Mouse (Mus musculus) megakaryocyte progenitor cell, adult 5-6 weeks (primary cell): ENCODE results near the gene Ntm. TPM values are rescaled to one million over a fixed set of nuclear protein-coding genes. Genes with fewer than 3 reads are reported as not detected.

Source experiments
- ATAC-seq: replicated peaks from 2 replicates; pipeline ENCODE4 v1.8.0; 2016; ENCODE audit warnings: mild to moderate bottlenecking, moderate TSS enrichment, inconsistent platforms; ENCODE audit not compliant: poor library complexity
- total RNA-seq, 2 experiments: library from RNA; stranded (forward) in 1 of 2; stranded (reverse) in 1 of 2; fragments of 157-497, 149-512 nt in 1 of 2; fragments of 200-1000 nt in 1 of 2; gene quantifications; 2 replicates each; pipeline versions ENCODE4 v1.2.3 to v1.2.4; 2015 to 2017

Gene Ntm
- total RNA-seq, 2 experiments from 2014 or later: not detected

DNA sequence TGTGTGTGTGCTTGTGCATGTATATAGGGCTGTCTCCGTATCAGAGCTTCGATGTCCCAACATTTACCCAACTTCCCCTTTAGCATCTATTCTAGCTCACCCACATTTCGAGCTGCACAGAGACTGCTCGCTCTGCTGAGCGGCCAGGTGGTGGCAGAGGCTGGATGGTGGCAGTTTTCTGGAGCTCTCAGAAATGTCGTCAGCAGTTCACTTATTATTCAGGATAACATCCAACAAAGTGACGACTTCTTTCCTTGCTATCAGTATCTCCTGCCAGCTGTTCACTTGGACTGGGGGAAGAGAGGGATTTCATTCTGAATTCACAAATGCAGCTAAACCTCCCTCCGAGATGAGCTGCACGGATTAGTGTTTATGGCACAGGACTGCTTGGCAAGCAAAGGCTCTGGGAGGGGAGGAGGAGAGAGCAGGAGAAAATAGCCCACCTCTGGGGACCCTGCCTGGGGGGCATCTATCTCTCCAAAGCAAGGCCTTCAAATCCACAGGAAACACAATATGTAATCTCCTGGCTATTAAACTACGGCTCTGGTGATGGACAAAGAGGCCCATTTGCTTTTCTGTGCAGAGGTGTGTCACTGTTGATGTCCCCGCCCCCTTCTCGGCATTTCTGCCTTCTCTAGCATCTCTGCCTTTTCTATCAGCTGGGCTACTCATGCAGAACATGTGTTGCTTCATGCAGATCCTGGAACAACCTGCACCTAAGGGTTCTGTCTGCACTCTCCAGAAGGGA, 159.8 kb downstream of the Ntm start:
- ATAC-seq: peak; percentile 96

DNA sequence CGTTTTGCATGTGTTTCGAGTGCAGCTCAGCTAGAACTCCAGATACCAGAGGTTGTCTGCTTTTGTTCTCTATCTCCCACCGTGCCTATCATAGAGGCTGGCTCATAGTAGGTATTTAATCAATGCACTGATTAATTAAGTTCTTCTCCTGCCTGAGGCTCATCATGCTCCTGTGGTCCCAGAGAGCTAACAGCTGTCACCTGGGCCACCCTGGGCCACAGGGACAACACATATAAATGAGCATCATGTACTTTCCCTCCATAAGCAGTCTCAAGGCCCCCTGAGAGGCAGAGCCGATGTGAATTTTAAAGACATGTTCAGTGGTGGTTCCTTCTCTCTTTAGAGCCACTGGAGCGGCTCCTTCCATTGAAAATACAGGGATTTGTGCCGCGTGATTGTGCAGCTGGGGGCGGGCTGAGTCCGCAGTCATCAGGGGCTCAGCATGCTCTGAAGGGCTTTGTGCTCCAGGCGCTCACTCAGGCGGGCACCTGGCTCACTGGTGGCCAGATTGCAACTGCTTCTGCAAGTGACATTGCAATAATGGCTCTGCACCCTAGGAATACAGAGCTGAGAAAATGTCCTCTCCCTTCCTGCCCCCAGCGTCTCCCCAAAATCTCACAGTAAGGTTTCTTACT, 160.8 kb downstream of the Ntm start:
- ATAC-seq: no peak

DNA sequence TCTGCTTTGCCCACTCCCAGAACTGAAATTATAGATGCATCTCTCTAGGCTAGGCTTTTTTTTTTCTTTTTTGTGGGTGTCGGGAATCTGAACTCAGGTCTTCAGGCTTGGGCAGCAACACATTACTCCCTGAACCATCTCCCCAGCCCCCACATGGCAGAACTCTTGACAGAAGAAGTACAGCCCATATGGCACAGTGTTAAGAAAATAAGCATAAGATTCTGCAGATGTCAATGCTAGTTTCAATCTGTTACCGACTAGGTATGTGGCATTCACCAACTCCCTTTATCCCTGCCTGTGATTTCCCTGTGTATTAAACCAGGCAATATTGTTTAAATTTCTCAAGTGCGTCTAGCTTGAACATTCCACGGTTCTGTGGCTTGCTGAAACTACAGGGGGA, 166.7 kb downstream of the Ntm start:
- ATAC-seq: no peak

DNA sequence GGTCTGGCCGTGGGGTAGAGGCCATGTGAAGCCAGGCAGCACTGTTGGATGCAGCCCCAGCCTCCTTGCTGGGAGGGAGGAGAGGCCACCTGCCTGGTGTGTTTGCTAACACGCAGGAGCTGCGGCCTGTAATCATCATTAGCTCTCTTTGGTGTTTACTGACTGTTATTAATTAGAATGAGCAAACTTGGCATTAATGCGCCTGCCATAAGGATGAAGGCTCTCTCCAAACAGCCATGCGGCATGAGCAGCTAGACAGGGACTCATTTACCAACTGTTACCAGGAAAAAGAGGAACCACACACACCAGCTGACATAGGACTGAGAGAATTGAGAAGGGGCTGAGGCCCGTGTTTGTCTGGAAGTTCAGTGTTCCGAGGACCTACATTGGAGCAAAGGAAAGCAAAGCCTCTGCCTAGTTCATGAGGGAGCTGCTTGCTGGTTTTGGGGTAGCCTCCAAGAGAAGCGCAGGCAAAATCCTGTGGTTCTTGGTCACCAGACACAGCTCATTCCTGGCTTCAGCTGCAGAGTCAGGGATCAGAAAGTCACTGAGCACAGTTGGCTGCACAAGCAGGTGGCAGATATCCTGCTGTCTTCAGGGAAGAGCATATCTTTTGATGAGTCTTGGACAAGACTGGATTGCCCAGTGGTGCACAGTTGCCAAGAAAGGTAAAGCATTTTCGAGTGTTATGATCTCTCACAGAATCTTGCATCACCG, 171.6 kb downstream of the Ntm start:
- ATAC-seq: peak; percentile 47; the same call in 1 of the 2 replicates

DNA sequence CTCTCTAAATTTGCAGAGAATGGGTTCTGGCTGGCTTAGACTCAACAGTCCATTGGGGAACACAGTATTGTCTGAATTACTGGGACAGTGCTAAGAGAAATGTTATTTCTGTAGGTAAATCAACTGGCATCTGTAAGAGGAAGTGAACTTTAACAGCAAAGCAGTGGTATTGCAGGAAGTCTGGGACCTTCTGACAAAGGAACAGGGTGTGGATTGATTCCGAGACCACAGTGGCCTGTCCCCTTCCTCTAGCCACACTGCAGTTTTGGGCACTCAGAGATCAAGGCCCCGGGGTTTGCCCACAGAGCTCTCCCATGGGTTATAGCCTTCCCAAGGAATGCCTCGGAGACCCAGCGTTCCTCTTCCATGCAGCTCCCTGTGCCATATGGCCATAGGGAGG, 172.9 kb downstream of the Ntm start:
- ATAC-seq: peak; percentile 68

DNA sequence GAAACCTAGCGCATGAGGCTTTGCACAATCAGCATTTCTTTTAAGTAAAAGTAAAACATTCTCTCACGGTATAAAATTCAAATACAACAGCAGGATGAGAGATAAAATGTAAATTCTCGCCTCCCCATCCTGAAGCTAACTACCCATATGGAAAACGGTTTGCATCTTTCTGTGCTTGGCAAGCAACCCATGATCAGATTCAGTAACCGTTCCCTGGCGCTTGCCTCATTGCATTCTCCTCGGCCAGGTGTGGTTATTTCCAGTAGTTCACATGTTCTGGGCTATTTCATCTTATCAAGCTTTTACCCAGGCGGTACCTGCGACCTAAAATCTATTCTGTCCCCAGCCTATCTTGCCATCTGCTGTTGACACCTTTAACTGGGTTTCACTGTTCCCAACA, 174.1 kb downstream of the Ntm start:
- ATAC-seq: no peak

DNA sequence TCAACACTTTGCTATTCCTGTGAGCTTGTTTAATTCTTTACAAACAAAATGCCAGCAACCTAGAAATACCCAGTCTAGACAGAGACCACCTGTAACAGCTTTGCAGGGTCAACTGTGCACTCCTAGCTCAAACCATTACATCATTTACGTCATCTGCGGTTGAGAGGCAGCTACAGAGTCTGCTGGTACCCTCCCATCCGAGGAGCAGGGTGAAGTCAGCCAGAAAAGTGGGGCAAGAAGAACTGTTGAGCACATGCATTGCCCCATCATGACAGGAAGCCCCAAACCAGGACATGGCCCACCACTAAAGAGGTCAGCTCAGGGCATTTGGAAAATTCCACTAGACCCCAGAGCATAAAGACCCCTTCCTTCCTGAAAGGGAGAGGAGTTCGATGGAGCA, 175.5 kb downstream of the Ntm start:
- ATAC-seq: peak; percentile 86

DNA sequence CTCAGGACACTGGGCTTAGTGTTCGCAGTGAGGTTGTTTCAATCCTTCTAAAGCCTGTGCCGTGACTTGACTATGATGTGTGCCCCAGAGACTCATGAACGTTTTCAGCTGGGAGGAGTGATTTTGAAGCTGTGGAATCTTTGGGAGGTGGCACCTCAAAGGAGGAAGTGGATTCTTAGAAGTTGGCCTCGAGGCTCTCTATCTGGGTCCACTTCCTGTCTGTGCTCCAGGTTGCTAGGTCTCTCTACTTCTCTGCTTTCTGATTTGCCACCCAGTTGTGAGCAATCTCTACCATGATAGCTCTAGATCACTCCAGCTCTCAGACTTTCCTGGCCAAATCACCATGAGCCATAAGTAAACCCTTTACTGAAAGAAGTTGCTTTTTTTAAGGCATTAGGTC, 180.2 kb downstream of the Ntm start:
- ATAC-seq: peak; percentile 59

DNA sequence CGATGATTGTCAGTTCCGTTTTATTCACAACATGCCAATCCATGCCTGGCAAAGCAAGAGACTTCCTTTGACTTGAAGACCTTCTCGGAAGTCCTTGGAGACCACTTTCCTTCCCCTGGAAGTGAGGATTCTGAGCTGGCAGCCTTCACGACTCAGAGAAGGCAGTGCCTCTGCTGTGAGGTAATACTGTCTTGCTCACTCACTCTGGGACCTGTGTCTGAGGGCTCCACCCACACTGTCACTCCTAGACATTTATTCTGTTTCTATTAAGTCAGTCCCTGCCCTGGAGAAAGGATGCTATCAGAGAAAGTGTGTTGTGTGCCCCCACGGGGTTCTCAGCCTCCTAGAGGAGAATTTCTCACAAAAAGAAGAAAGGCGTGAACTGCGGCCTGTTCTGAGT, 183.2 kb downstream of the Ntm start:
- no peak for ATAC-seq

DNA sequence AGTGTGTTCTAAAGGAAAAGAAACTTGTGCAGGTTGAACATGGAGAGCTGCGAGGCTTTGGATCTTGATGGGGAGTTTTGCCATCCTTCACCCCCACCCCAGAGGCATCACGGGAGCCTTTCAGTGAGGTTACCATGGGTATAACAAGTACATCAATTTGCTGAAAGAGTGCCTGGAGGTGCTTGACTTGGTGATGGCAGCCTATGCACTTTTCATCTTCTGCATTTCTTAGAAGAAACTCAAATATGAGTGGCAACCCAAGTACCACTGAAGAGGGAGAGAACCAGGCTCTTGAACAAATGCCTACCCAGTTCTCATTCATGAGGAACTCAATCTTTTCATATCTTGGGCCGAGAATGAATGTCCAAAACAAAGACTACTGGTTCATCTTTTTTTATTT, 186.0 kb downstream of the Ntm start:
- no peak for ATAC-seq

DNA sequence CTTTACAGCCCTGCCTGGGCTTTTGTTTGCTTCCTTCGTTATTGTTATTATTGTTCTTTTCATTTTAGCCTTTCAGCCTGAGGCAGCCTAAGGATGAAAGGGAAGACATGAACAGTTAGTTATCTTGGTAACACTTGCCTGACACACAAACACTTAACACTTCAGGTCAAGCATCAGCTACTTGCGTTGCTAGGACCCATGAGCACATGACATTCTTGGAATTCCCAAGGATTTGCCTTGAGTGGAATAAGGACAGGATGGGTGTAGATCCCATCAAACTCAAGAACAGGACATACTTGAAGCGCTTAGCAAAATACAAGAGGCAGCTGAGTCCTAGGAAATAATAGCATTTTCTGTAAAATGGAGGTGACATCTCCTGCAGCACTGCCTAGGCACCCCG, 186.4 kb downstream of the Ntm start:
- ATAC-seq: no peak

DNA sequence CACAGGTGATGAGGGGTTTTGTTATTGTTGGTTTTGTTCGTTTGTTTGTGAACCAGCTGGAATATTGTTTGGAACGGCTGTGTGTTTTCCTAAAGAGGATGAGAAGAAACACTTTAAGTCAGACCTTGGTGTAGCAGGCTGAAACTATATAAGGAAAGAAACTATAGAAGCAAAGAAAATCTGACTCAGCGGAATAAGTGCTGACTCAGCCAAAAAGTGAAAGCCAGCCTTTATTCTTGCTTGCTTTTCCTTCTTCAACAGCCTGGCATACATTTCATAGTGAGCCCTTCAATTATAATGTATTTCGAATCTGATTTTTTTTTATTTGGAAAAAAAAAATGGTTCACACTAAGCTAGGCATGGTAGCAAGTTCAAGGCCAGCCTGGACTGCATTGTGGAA, 186.9 kb downstream of the Ntm start:
- no peak for ATAC-seq

DNA sequence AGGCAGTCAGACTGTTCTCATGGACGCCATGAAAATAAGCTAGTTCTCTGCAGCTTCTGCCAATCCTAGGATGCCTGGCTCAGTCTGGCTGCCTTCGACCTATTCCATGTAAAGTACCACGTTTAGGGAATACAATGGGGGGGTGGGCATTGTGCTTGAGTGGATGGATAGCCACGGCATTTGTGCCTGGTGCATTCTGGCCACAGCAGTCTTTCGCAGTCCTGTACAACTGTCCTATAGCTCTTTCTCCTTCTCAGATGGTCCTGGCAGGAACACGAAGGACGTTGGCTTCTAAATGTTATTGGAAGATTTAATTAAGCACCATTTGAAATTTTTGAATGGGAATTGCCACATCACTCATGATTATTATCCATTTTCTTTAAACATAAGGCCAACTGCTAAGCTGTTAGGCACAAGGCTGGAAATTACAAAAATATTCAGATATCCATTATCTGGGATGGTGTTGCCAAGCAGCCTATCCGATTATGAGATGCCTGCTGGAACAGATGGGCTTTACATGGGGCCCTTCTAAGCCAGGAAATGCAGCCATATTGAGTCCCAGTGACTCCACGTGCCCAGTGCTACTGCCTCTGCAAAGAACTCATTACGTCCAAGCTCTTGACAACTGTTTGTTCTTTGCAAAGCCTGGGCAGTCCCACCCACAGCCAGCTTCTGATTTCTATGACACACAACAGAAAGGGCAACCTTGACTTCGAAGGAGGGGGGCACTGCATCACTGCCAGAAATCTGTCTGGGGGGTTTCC, 190.1 kb downstream of the Ntm start:
- no peak for ATAC-seq

DNA sequence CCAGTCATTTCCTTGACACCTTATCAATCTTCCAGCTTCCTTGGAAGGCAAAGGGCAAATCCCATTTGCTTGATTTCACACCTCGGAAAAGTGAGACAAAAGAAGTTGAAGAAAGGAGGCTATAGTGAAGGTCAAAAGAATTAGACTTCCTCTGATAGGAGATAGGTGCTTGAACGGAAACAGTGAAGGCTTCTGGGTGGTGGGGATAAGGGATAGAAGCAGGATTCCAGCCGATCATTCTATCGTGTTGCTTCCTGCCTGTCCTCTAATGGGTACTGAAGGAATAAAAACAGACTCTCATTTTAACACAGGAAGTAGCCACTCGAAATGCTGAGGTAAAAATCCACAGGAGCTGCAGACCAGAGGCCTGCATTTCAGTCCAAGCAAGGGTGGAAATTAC, 191.1 kb downstream of the Ntm start:
- no peak for ATAC-seq

DNA sequence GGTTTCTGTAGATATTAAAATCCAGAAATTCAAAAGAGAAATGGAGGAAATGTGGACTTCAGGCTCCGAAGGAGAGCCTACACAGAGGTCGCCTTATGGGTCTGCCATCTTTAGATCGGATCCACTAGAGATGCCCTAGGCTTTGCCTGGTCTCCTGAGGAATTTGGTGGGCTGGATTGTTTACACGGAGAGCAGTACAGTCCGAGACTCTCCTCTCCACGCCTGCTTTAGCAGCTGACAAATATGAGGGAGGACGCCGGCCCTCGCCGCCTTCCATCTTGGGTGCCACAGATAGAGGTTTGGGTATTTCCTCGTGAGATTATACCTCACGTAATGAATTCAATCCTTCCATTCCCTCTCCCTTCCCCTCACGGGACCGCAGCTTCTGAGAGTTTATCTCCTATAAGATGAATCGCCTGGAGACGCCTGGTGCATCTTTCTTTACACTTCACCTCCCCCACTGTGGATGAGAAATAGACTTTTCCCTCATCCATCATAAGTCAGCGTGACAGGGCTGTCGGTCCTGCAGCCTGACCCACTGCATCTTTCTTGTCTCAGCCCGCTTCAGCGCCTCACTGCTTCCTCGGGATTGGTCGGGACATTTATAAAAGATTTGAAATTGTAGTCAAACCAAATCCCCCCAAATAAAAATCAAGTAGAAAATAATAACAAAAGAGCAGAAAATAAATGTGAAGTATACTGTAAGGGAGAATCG, 191.7 kb downstream of the Ntm start:
- no peak for ATAC-seq

DNA sequence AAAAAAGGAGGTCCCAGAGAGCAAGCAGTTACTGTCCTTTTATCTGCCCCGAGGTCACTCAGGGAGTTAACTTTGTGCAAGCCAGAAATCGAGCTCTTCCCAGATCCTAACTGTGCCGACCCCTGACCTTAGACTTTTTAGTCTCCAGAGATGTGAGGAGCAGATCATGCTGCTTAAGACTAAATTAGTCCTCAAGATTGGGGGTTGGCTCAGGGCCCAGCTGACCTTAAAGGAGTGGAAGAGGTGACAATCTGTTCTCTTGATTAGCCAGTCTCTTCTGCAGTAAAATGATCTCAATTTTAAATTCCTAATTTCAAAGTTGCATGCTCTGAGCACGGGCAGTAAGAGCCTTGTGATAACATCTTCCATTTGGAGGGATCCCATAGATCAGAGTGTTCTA, 193.6 kb downstream of the Ntm start:
- no peak for ATAC-seq

DNA sequence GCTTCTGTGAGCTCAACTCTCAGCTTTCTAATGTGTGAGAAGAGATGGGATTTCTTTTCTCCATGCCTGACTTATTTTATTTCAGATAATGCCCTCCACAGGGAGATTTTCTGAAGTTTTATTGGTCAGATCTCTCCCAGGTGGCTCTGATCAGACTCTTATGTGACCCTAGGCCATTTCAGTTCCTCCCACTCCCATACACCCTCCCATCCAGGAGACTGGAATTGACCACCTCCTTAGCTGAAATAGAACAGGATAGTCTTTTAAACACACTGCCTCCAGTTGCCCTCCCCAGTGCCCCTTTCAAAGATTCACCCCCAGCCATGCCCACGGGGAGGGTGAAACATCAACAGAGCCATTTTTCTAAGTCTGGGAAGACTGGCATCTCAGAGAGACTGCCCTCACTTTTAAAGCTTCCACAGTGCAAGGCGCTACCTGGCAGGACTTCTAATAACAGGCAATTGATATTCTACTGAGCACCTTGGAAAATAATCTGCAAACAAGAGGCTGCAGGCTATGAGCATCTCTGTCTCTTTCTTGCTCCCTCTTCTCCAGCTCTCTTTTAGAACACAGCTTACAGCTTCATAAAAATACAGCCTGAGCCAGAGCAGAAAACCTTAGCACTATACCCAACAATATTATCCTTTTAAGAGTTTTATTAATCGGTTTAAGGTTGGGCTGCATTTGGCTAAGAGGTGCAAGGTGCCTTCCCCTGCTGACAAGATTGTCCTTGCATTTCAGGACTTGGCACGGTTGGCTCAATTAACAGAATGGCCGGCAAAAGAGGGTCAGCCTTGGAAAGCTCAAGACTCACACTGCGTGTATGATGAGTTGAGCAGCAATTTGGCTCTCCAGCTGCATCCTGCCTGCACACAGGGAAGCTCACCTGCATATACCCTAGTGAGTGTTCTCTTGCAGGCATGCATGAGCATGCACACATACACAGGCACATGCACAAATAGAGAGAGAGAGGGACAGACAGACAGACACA, 196.7 kb downstream of the Ntm start:
- no peak for ATAC-seq

DNA sequence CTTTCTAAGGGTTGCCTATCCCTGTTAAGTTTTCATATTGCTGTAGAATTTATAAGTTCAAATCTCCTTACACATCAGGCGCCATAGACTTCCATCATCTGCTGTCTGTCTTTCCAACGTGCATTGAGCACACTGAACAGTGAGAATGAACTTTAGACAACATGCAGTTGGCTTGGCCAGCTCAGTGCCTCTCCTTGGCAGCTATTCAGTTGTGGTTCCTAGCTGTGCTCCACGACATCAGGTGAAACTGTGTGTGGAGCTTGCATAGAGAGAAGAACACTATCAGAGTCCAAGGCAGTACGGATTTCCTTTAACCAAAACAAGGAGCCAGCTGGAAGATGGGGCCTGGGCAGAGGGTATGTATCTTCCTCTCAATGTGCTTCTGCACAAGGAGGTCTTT, 199.6 kb downstream of the Ntm start:
- ATAC-seq: no peak

DNA sequence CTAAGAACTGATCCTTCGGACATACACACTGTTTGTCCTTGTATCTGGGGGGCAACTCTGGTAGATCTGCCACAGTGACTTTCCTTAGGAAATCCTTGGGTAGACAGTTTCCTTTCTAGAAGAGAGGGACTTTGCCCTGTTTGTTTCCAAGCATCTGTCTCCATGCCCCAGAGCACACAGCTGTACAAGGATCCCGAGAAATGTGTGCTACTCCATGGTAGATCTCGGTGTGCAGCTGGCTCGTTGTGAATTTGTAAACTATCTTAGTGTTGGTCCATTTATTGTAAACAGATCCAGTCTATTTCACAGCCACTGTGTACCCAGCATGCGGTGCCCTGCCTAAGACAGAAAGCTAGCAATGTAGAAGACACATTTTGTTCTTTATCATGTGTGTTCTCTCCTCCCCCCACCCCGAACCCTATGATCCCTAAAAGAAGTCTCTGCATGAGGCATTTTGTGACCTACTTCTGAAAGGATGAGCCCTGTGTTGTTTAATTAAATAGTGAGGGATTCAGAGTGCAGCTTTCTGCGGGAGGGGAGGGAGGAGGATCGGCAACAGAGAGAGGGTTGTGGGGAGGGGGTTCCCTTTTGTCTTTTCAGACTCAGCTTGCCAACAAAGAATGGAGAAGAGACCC, 200.9 kb downstream of the Ntm start:
- ATAC-seq: no peak
